Mouse (Mus musculus) activated CD4-positive, CD25-positive, alpha-beta regulatory T cell, adult 9 weeks (primary cell): ENCODE measurements around the gene Ccni. TPM values are rescaled to one million over a fixed set of nuclear protein-coding genes. Genes with fewer than 3 reads are reported as not detected.

ENCODE experiments used
- polyA plus RNA-seq: library from polyadenylated mRNA; unstranded; fragments of 100-300 nt; shearing (Covaris generic); gene quantifications from one replicate; pipeline ENCODE4 v1.2.1, GENCODE M21; 2017

The Ccni gene
- polyA plus RNA-seq: 36.7 TPM

GRCm38 (mm10) chr5:93206109-93207005 is at the start of gene Ccni, which contains the start of gene 2010109A12Rik:
TSS of gene Ccni (minus strand) at chr5:93206495.
TSS of gene 2010109A12Rik (plus strand) at chr5:93206518.

Other genes with a start within 250 kb of the Ccni start
- gene Sowahb, start 161.5 kb downstream of the Ccni start, polyA plus RNA-seq: not detected
- gene Sept11, start 113.1 kb downstream of the Ccni start, polyA plus RNA-seq: 41.4 TPM
- gene 2010109A12Rik, start within 50 bp of the Ccni start, polyA plus RNA-seq: 1.4 TPM
- 44.7 TPM for gene Ccng2, start 60.8 kb upstream of the Ccni start, polyA plus RNA-seq